Mouse (Mus musculus) myocyte (in vitro differentiated cells): Measurements from ENCODE around the gene Mcm3ap.

Source experiments
- CEBPB ChIP-seq: IDR thresholded peaks from 2 replicates; pipeline ENCODE4 v1.6.1; 2011; ENCODE audit warnings: mild to moderate bottlenecking, moderate library complexity; ENCODE audit not compliant: poor library complexity, insufficient read depth, severe bottlenecking
- E2F4 ChIP-seq: IDR thresholded peaks from one replicate; pipeline ENCODE4 v1.6.1; 2011; ENCODE audit warnings: mild to moderate bottlenecking, control low read depth, moderate library complexity; ENCODE audit not compliant: insufficient read depth
- MAX ChIP-seq: IDR thresholded peaks from one replicate; pipeline ENCODE4 v1.6.1; 2011; ENCODE audit warnings: low read depth, mild to moderate bottlenecking, control low read depth
- MYOD1 ChIP-seq, 3 experiments: IDR thresholded peaks; one replicate each; pipeline ENCODE4 v1.6.1; 2011; ENCODE audit warnings: control low read depth in 2 of 3, low read depth in 2 of 3, mild to moderate bottlenecking in 2 of 3, moderate library complexity in 1 of 3; ENCODE audit not compliant: insufficient read length in 2 of 3, control insufficient read depth in 1 of 3
- MYOG ChIP-seq, 3 experiments: IDR thresholded peaks; one replicate each; pipeline ENCODE4 v1.6.1; 2011; ENCODE audit warnings: control low read depth in 2 of 3, low read depth in 2 of 3, mild to moderate bottlenecking in 2 of 3; ENCODE audit not compliant: insufficient read length in 2 of 3, control insufficient read depth in 1 of 3, insufficient read depth in 1 of 3
- POLR2A ChIP-seq: IDR thresholded peaks from one replicate; pipeline ENCODE4 v1.6.1; 2011; ENCODE audit warnings: low read depth, mild to moderate bottlenecking, control low read depth, moderate library complexity; ENCODE audit not compliant: insufficient read length
- POLR2AphosphoS2 ChIP-seq: IDR thresholded peaks from one replicate; pipeline ENCODE4 v1.6.1; 2011; ENCODE audit warnings: low read depth, control low read depth; ENCODE audit not compliant: insufficient read length
- REST ChIP-seq: IDR thresholded peaks from one replicate; pipeline ENCODE4 v1.6.1; 2011; ENCODE audit warnings: mild to moderate bottlenecking, control low read depth, moderate library complexity; ENCODE audit not compliant: insufficient read depth, insufficient read length
- TCF12 ChIP-seq: IDR thresholded peaks from one replicate; pipeline ENCODE4 v1.6.1; 2011; ENCODE audit warnings: mild to moderate bottlenecking, control low read depth; ENCODE audit not compliant: poor library complexity, insufficient read depth, severe bottlenecking
- TCF3 ChIP-seq: IDR thresholded peaks from one replicate; pipeline ENCODE4 v1.6.1; 2011; ENCODE audit warnings: low read depth, control low read depth; ENCODE audit not compliant: insufficient read length
- USF1 ChIP-seq: IDR thresholded peaks from one replicate; pipeline ENCODE4 v1.6.1; 2011; ENCODE audit warnings: low read depth, mild to moderate bottlenecking, control low read depth, moderate library complexity

DNA sequence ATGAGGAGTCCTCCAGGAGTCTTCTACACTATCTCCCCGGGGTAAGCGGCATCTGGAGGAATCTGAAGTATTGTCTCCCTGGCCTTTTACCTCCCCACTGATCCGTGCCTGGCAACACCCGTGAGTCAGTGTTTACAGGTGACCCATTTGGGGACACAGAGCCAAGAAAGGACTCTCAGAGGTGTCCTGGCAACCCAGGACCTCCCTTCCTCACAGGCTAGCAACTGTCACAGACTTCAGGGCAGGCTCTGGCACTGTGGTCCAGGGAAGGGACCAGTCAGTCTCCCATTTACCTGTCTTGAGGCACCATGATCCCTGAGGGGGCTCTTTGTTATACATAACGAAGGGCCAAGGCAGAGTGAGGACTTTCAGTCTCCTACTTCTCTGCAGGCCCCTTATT, 19.9 kb upstream of the Mcm3ap start, which contains the start of gene 2610028H24Rik:
- TF ChIP-seq POLR2A: no peak
- no peak for TF ChIP-seq POLR2AphosphoS2
- no peak for TF ChIP-seq TCF12
- no peak for TF ChIP-seq REST
- no peak for TF ChIP-seq MAX
- no peak for TF ChIP-seq TCF3
- TF ChIP-seq E2F4: no peak
- TF ChIP-seq MYOD1 (IDR thresholded peaks at IDR 0.05; ENCODE audit: control insufficient read depth in 1 of 3, insufficient read length in 2 of 3, low read depth in 2 of 3): no peak
- TF ChIP-seq USF1: no peak
- no peak for TF ChIP-seq CEBPB
- no peak for TF ChIP-seq MYOG (IDR thresholded peaks at IDR 0.05; ENCODE audit: control insufficient read depth in 1 of 3, insufficient read depth in 1 of 3, insufficient read length in 2 of 3, low read depth in 2 of 3)
